Comparison of ENCODE assay signal across 10 mouse cellular contexts in genomic region chr5:96941087-96941468, GRCm38 (mm10). TPM values are rescaled to one million over a fixed set of nuclear protein-coding genes. Genes with fewer than 3 reads are reported as not detected.
DNase-seq lines count a peak whose midpoint lies in the region; ATAC-seq lines count a peak whose summit lies in the region.
"Had no signal": no experiment of that assay in that cellular context is flagged by ENCODE, and none has a peak within 500 bp of the region (broad histone marks: within the 10 kb centered on the region; RNA-seq: fewer than 3 reads in every experiment).

No protein-coding gene starts in this region.

- ATAC-seq in common myeloid progenitor, adult 5-6 weeks (replicated peaks; ENCODE audit: low read depth, poor library complexity, severe bottlenecking): peak; percentile 64
- peak; percentile 91 for ATAC-seq in intestine, embryonic 15.5 days
- ATAC-seq in midbrain, embryonic 15.5 days (replicated peaks): peak; percentile 85

- 28% methylated on average over 7 of the region's 7 CpGs for WGBS in intestine, embryonic 15.5 days
- 45% methylated on average over 7 of the region's 7 CpGs for WGBS in midbrain, embryonic 15.5 days

- no peaks in the 10 kb centered on the region for H3K27me3 ChIP-seq in intestine, embryonic 15.5 days (replicated peaks)
- no peaks in the 10 kb centered on the region for H3K27me3 ChIP-seq in midbrain, embryonic 15.5 days (replicated peaks)
- H3K27me3 ChIP-seq: heart, embryonic 15.5 days had no signal

- peak; percentile 18 to 27 for DNase-seq in heart, adult 18-20 months
- no peak for DNase-seq in heart, postnatal 25 days (ENCODE audit: low spot score)
- DNase-seq in thymus, postnatal 36 days: no peak
- no peak for DNase-seq in urinary bladder, postnatal 4 days (ENCODE audit: low spot score in 2 of 2)
- no peak for DNase-seq in adipocyte (ENCODE audit: low spot score)
- DNase-seq: spleen, adult 18-20 months had no signal

- intact Hi-C loops in heart, postnatal 25 days (cut with DNase I): no loop called here

- H3K36me3 ChIP-seq in intestine, embryonic 15.5 days: no peaks in the 10 kb centered on the region
- no peaks in the 10 kb centered on the region for H3K36me3 ChIP-seq in midbrain, embryonic 15.5 days (replicated peaks)
- H3K36me3 ChIP-seq: heart, embryonic 15.5 days had no signal

- no peak overlapping the region for H3K9ac ChIP-seq in intestine, embryonic 15.5 days
- H3K9ac ChIP-seq in midbrain, embryonic 15.5 days: no peak overlapping the region
- H3K9ac ChIP-seq: heart, embryonic 15.5 days had no signal

- 0 out of 2 replicates have a peak, but pooled peaks cover 13% of the 10 kb centered on the region for H3K4me1 ChIP-seq in intestine, embryonic 15.5 days (replicated peaks)
- peaks cover 14% of the 10 kb centered on the region; the same call in 1 of the 2 replicates for H3K4me1 ChIP-seq in midbrain, embryonic 15.5 days

- no peak overlapping the region for H3K4me3 ChIP-seq in intestine, embryonic 15.5 days (replicated peaks)
- no peak overlapping the region for H3K4me3 ChIP-seq in midbrain, embryonic 15.5 days
- H3K4me3 ChIP-seq: heart, embryonic 15.5 days had no signal

- peak overlapping the region; percentile 63 for H3K27ac ChIP-seq in intestine, embryonic 15.5 days
- H3K27ac ChIP-seq in midbrain, embryonic 15.5 days: no peak overlapping the region
- H3K27ac ChIP-seq: heart, embryonic 15.5 days had no signal

- H3K9me3 ChIP-seq in intestine, embryonic 15.5 days: no peaks in the 10 kb centered on the region
- no peaks in the 10 kb centered on the region for H3K9me3 ChIP-seq in midbrain, embryonic 15.5 days
- H3K9me3 ChIP-seq: heart, embryonic 15.5 days had no signal

- peak overlapping the region; percentile 40 for H3K4me2 ChIP-seq in intestine, embryonic 15.5 days (replicated peaks)
- no peak overlapping the region for H3K4me2 ChIP-seq in midbrain, embryonic 15.5 days
- H3K4me2 ChIP-seq: heart, embryonic 15.5 days had no signal

RNA-seq across cellular contexts. Expression of gene Bmp2k, which starts 56.4 kb away (rescaled TPM):
- 1 to 10 TPM; 6.7 to 7.0 TPM for total RNA-seq in heart, adult 18-20 months (2021)
- 10 to 100 TPM in 1 of 2 experiments, 1 to 10 TPM in 1; 8.4 to 10.4 TPM for total RNA-seq in heart, postnatal 25 days (2021)
- total RNA-seq in common myeloid progenitor, adult 5-6 weeks (2017): 24.6 and 29.1 TPM in 2 replicates
- polyA plus RNA-seq in intestine, embryonic 15.5 days (2015; fragmentation: Nextera tagmentation; extraction: Ambion mirVana): 19.2 and 20.3 TPM in 2 replicates
- polyA plus RNA-seq in midbrain, embryonic 15.5 days (2015; fragmentation: Nextera tagmentation; extraction: Ambion mirVana): 9.2 and 9.9 TPM in 2 replicates

Comparison
In these comparisons a context has a peak if more than half of its experiments do, and no peak if none do; other contexts are left out.
1. DNase-seq: peak in heart, adult 18-20 months (2 of 2); none in heart, postnatal 25 days (single experiment), thymus, postnatal 36 days (0 of 2), urinary bladder, postnatal 4 days (0 of 2) and adipocyte (single experiment).
2. Peak in every context shown above with its lines, with median percentiles within 50 percentile points of each other: ATAC-seq.